Mouse (Mus musculus) CD4-positive, CD25-positive, alpha-beta regulatory T cell (primary cell): Measurements from ENCODE around the gene Olfr875. TPM values are rescaled to one million over a fixed set of nuclear protein-coding genes. Genes with fewer than 3 reads are reported as not detected.

Experiments used
- polyA plus RNA-seq: library from polyadenylated mRNA; unstranded; fragments of 100-300 nt; shearing (Covaris generic); gene quantifications from one replicate; pipeline ENCODE4 v1.2.1, GENCODE M21; 2017

Gene Olfr875
- not detected for polyA plus RNA-seq

DNA sequence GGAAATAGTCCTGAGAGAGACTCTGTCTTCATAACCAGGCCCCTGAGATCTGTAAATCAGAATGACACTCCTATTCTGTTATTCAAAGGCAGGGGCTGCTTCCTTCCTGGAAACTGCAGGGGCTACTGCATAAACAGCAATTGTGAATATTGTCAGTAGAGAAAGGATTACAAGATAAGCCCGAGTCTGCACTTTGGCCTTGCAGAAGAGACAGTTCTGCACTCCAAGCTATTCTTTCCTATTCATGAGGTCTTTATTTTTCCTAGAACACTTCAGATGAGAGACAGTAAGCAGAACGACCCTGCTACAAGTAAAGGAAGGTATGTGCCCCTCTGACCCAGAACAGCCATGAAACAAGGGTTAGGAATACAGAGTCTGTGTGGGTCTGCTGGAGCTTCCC, at the start of gene Olfr875:
TSS of gene Olfr875 (plus strand) at position 99 of the 400 bp plus-strand sequence.

GRCm38 (mm10) chr9:37744806-37745205, 26.9 kb upstream of the Olfr875 start, which contains the start of gene Olfr874:
TSS of gene Olfr874 (plus strand) at chr9:37745106.

DNA sequence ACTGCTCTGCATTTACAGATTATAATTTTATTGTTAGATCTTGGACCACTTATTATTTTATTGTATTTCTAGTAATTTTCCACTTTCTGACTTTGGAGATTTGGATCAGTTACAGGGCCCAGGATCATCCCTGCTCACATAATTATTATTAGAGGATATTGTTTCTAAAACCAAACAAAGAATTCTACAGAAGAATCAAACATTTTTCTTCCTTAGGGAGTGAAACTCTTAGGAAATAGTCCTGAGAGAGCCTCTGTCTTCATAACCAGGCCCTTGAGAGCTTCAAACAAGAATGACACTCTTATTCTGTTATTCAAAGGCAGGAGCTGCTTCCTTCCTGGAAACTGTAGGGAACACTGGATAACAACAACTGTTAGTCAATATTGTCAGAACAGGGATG, 31.1 kb downstream of the Olfr875 start, which contains the start of gene Olfr876:
TSS of gene Olfr876 (plus strand) at position 301 of the 400 bp plus-strand sequence.

Other genes with a start within 250 kb of the Olfr875 start
- 0.69 TPM for gene Esam, start 243.8 kb upstream of the Olfr875 start, polyA plus RNA-seq
- gene Vsig2, start 232.6 kb upstream of the Olfr875 start, polyA plus RNA-seq: not detected
- 4.3 TPM for gene Nrgn, start 219.0 kb upstream of the Olfr875 start, polyA plus RNA-seq
- 12.4 TPM for gene Siae, start 216.2 kb upstream of the Olfr875 start, polyA plus RNA-seq
- 1.2 TPM for gene Spa17, start 158.1 kb upstream of the Olfr875 start, polyA plus RNA-seq
- gene Tbrg1, start 114.5 kb upstream of the Olfr875 start, polyA plus RNA-seq: 147 TPM
- 0.13 TPM for gene Panx3, start 102.6 kb upstream of the Olfr875 start, polyA plus RNA-seq
- 0.14 TPM for gene Olfr160, start 55.6 kb upstream of the Olfr875 start, polyA plus RNA-seq
- not detected for gene Olfr874, start 26.8 kb upstream of the Olfr875 start, polyA plus RNA-seq
- gene Olfr876, start 31.2 kb downstream of the Olfr875 start, polyA plus RNA-seq: 0.06 TPM
- gene Olfr877, start 82.4 kb downstream of the Olfr875 start, polyA plus RNA-seq: 0.08 TPM
- 0.02 TPM for gene Olfr145, start 124.9 kb downstream of the Olfr875 start, polyA plus RNA-seq
- 0.14 TPM for gene Olfr878, start 146.0 kb downstream of the Olfr875 start, polyA plus RNA-seq
- not detected for gene Olfr881, start 220.0 kb downstream of the Olfr875 start, polyA plus RNA-seq